Mouse (Mus musculus) ES-E14 (cell line): ENCODE measurements at regions not wholly inside any gene's neighbourhood (a gene's known extent, or its start where the extent isn't known, plus 50 kb on each side); places are given as distances from the start of the nearest gene placed in this dataset.
A peak's percentile ranks its signal among the peaks of the same experiment; 100 is the strongest.

Experiments used
- DNase-seq: peaks from one replicate; pipeline ENCODE4 v3.0.0-alpha.2; 2013; ENCODE audit warnings: low read depth, low spot score
- H3K27ac ChIP-seq: 2 replicates; pipeline ENCODE4 v1.5.1; 2012; ENCODE audit warnings: low read depth, mild to moderate bottlenecking, low read length, moderate library complexity, mixed read lengths; ENCODE audit not compliant: poor library complexity, insufficient read depth, severe bottlenecking
- H3K36me3 ChIP-seq: 2 replicates; pipeline ENCODE4 v1.6.1; 2012; ENCODE audit warnings: mild to moderate bottlenecking, low read length, moderate library complexity, mixed read lengths; ENCODE audit not compliant: control insufficient read depth, poor library complexity, insufficient read depth, severe bottlenecking
- H3K4me1 ChIP-seq, 2 experiments: fragments of 150-350 bp in 1 of 2; sonication (generic) in 1 of 2; 2 replicates each; pipeline ENCODE4 v1.6.1; 2012; ENCODE audit warnings: low read length in 2 of 2, mild to moderate bottlenecking in 1 of 2, mixed read lengths in 1 of 2; ENCODE audit not compliant: control insufficient read depth in 2 of 2, insufficient read depth in 2 of 2, poor library complexity in 1 of 2
- H3K4me3 ChIP-seq, 2 experiments: fragments of 150-350 bp in 1 of 2; sonication (generic) in 1 of 2; 2 replicates each; pipeline ENCODE4 v1.5.1; 2012; ENCODE audit warnings: low read length in 2 of 2, low read depth in 1 of 2, mild to moderate bottlenecking in 1 of 2, mixed read lengths in 1 of 2; ENCODE audit not compliant: insufficient read depth in 1 of 2, poor library complexity in 1 of 2, severe bottlenecking in 1 of 2
- H3K9ac ChIP-seq: 2 replicates; pipeline ENCODE4 v1.6.1; 2012; ENCODE audit warnings: low read depth, mild to moderate bottlenecking, low read length, mixed read lengths; ENCODE audit not compliant: poor library complexity, insufficient read depth, severe bottlenecking
- H3K9me3 ChIP-seq: fragments of 150-350 bp; sonication (generic); 2 replicates; pipeline ENCODE4 v1.6.1; 2012; ENCODE audit warnings: low read depth, mild to moderate bottlenecking, low read length; ENCODE audit not compliant: control insufficient read depth, insufficient read depth
- CHD2 ChIP-seq: IDR thresholded peaks from 2 replicates; pipeline ENCODE4 v1.6.1; 2014; ENCODE audit warnings: mild to moderate bottlenecking, low read depth, low read length, inconsistent platforms
- HCFC1 ChIP-seq: IDR thresholded peaks from 2 replicates; pipeline ENCODE4 v1.6.1; 2012; ENCODE audit warnings: low read length, inconsistent platforms, borderline replicate concordance; ENCODE audit not compliant: insufficient read depth
- ZC3H11A ChIP-seq: IDR thresholded peaks from 2 replicates; pipeline ENCODE4 v1.6.1; 2012; ENCODE audit warnings: low read depth, mild to moderate bottlenecking, inconsistent platforms, low read length, borderline replicate concordance
- ZNF384 ChIP-seq: IDR thresholded peaks from 2 replicates; pipeline ENCODE4 v1.6.1; 2012; ENCODE audit warnings: low read depth, low read length, inconsistent platforms
- in situ Hi-C, 2 experiments: fragments of 600-800 bp; cut with MboI; formaldehyde crosslinking; loops; one replicate each; pipeline ENCODE4 v1.15.1; 2025; ENCODE audit warnings: low sequenced_read_pairs in 2 of 2, inconsistent platforms in 1 of 2; ENCODE audit not compliant: unreplicated experiment in 2 of 2

- TF ChIP-seq HCFC1 (no peak), ZC3H11A (peak; percentile 90), ZNF384 (no peak), CHD2 (no peak)
- in situ Hi-C loops = loop anchor here (5.0 to 25.0 kb wide), 2 partner anchors 283 to 293 kb away; no protein-coding TSS in a partner anchor
- Histone ChIP-seq H3K36me3 (no peaks in the 10 kb centered on the region), H3K27ac (no peak overlapping the region), H3K9me3 (no peaks in the 10 kb centered on the region), H3K9ac (no peak overlapping the region), H3K4me1 (no peaks in the 10 kb centered on the region), H3K4me3 (no peak overlapping the region)
- no peak for DNase-seq
These were observed 52.2 kb upstream of the Cp start for GRCm38 (mm10) chr3:19904446-19905275.
